Mouse (Mus musculus): ENCODE measurements around the gene Tmem30a. TPM values are rescaled to one million over a fixed set of nuclear protein-coding genes. Genes with fewer than 3 reads are reported as not detected.
A peak's percentile ranks its signal among the peaks of the same experiment; 100 is the strongest.

The Tmem30a gene
- total RNA-seq, 2 experiments from 2014 or later, result 58.8 to 62.6 TPM

GRCm38 (mm10) chr9:79796461-79797135 is 3.3 kb upstream of the Tmem30a start:
- intact Hi-C loops (cut with DNase I), result loop anchor here (10.0 kb wide), 1 partner anchor 368 kb away; the partner anchor contains the start of gene Myo6
- DNase-seq, result no peak

DNA sequence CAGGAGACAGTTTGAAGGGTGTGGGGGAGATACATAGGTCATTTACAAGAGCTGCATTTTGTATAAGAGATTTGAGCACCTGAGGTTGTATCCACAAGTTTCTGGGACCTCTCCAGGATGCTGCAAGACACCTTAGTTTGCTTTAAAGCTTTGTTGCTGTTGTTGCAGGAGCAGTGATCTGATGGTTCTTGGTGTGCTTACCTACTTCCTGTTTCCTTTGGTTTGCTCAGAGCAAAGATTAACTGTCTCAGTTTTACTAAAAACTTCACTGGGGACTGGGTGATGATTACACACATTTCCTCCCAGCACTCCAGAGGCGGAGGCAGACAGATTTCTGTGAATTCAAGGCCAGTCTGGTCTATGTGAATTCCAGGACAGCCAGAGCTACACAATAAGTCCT is 1.8 kb upstream of the Tmem30a start:
- DNase-seq, result no peak
- intact Hi-C loops (cut with DNase I), result loop anchor here (10.0 kb wide), 1 partner anchor 370 kb away; the partner anchor contains the start of gene Myo6

DNA sequence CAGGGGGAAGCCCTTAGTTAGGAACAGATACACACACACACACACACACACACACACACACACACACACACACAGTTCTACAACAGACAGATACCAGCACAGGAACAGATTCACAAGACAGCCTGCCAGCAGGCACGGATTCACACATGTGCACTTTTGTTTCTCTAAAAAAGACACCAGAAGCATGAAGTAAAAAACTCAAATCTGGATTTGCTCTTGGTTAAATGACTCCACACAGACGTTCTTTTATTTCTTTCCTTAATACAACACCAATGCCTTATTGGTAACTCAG is 7.6 kb downstream of the Tmem30a start:
- intact Hi-C loops (cut with DNase I), result no loop called here
- no peak for DNase-seq

GRCm38 (mm10) chr9:79784934-79785793 is 8.1 kb downstream of the Tmem30a start:
- DNase-seq, result no peak
- intact Hi-C loops (cut with DNase I), result no loop called here

- intact Hi-C loops (cut with DNase I), result no loop called here
- no peak for DNase-seq
Measured at GRCm38 (mm10) chr9:79784439-79784838, 8.9 kb downstream of the Tmem30a start.

GRCm38 (mm10) chr9:79779354-79779753 is 14.0 kb downstream of the Tmem30a start:
- DNase-seq, result no peak
- intact Hi-C loops (cut with DNase I), result no loop called here

- intact Hi-C loops (cut with DNase I), result no loop called here
Measured at GRCm38 (mm10) chr9:79766991-79767545, 26.2 kb downstream of the Tmem30a start.

GRCm38 (mm10) chr9:79765329-79765728 is 28.0 kb downstream of the Tmem30a start:
- DNase-seq, result no peak
- intact Hi-C loops (cut with DNase I), result no loop called here

More at GRCm38 (mm10) chr9:79766991-79767545, 26.2 kb downstream of the Tmem30a start:
- DNase-seq, result no peak

DNA sequence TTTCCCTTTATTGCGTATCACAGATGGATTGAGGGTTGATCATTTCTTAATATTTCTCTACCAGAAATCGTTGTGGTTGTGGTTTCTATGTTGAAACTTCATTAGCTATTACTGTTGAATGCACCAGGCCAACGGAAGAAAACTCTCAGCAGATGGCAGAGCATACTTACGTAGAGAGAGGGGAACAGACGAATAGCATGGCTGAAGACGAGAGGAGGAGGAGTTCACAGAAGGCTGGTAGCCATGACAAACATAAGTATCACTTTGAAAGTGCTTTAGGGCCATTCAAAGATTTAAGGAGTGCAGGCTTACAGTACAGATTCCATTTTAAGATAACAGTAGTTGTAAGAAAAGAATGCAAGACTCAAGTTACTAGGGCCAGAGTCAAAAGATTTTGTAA is 30.8 kb downstream of the Tmem30a start:
- intact Hi-C loops (cut with DNase I), result no loop called here
- DNase-seq, result no peak

DNA sequence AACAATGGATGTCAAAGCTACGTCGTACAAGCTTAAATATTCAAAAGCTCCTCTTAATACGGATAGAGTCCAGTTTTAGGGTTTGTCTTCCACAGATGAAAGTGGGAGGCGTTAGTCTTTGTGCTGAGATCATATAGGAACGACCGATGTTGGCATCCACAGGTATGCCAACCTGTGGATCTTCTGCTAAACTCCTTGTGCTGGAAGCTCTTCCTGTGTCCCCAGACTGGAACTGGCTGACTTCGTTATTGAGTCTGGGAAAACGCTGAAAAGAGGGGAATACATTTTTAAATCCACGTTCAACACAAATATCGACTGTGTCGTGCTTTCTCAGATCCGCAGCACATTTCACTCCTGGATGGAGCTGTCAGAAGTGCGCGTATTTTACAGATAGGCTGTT is 33.2 kb downstream of the Tmem30a start:
- intact Hi-C loops (cut with DNase I), result no loop called here
- DNase-seq, result no peak

DNA sequence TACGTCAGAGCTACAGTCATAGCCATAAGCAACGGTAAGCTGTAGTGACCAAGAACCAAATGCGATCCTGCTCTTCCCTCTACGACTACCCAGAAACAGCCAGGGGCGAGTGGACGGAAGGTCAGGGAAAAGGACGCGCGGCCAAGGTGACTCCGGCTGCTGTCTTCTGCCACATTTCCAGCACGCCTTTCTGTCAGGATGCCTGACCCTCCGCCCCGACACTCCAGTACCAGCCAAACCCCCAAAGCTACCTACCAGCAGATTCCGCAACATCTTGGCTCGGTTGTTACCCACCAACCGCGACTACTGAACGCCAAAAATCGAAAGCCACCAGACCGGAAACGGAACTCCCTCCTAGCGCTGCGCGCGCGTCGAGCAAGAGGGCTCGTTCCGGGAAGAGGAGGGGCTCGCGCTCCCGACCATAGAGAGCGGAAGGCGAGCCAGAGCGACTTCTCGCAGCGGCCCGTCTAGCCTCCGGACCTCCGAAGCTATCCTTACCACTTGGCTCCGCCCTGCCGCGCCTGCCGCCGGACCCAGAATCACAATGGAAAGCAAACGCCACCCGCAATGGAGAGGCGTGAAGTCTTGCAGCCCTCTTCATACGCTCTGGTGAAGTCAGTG is 33.8 kb downstream of the Tmem30a start, which contains the start of gene Cox7a2:
Gene Cox7a2, minus strand, starts transcription at position 494 of the 621 bp plus-strand sequence.
- intact Hi-C loops (cut with DNase I), result loop anchor here (2.0 kb wide), 1 partner anchor 33 kb away; the partner anchor contains the start of gene Tmem30a
- DNase-seq, result peak; percentile 94 to 95

DNA sequence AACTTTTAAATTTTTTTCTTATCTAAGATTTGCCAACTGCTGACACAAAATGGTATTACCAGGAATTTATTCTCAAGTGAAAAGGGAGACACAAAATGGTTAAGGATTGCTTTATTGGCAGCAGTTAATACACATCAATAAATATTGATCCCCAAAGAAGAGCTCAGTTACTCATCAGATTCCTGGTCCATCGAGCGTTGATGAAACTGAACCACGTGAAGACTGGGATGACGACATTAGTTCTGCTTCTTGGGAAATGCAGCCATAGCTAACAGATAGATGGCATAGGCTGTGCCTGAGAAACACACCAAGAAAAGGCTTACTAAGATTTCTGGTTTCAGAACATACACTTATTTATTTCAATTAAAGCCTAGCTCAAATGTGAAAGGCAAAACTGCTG is 38.0 kb downstream of the Tmem30a start:
- intact Hi-C loops (cut with DNase I), result no loop called here
- DNase-seq, result no peak

- intact Hi-C loops (cut with DNase I), result no loop called here
- DNase-seq, result no peak
Measured at GRCm38 (mm10) chr9:79751846-79752245, 41.5 kb downstream of the Tmem30a start.

- intact Hi-C loops (cut with DNase I), result no loop called here
- DNase-seq, result no peak
Measured at GRCm38 (mm10) chr9:79750709-79751108, 42.6 kb downstream of the Tmem30a start.

GRCm38 (mm10) chr9:79745036-79745435 is 48.3 kb downstream of the Tmem30a start:
- intact Hi-C loops (cut with DNase I), result no loop called here

DNA sequence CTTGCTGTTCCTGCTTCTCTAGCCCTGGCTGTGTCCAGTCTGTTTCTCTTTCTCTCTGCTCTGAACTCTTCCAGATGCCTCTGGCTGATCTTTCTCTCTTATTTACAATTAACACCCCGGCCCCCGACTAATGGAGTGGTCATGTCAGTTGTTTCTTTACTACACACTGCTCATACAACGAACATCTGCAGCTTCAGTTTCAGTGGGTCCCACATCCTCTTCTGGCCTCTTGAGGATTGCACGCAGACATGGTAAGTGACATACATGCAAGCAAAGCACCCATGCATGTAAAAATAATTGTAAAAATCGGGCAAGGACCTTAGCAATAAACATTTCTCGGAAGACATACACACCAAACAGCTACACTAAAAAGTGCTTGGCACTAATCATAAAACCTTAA is 57.7 kb downstream of the Tmem30a start:
- intact Hi-C loops (cut with DNase I), result no loop called here
- no peak for DNase-seq

More at GRCm38 (mm10) chr9:79745036-79745435, 48.3 kb downstream of the Tmem30a start:
- no peak for DNase-seq

DNA sequence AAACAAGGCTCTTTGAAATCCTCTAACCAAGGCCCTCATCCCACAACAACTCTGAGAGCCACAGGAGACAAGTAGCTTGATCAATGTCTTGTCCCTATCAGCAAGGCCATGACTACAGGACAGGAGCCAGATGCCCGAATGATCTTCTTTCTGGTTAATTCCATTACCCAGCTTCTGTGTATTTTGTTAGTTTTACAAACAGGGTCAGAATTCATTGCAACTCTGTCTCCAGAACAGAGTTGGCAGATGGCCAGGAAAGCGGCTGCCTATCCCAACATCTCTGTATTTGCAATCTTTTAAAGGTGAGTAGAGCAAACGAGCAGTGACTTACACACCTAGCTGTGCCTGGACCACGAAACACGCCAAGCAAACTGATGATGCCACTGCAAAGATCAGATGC is 63.0 kb downstream of the Tmem30a start:
- intact Hi-C loops (cut with DNase I), result no loop called here
- no peak for DNase-seq

GRCm38 (mm10) chr9:79723090-79723489 is 70.2 kb downstream of the Tmem30a start:
- intact Hi-C loops (cut with DNase I), result loop anchor here (5.0 kb wide), 1 partner anchor 1021 kb away; no protein-coding TSS in a partner anchor
- no peak for DNase-seq

DNA sequence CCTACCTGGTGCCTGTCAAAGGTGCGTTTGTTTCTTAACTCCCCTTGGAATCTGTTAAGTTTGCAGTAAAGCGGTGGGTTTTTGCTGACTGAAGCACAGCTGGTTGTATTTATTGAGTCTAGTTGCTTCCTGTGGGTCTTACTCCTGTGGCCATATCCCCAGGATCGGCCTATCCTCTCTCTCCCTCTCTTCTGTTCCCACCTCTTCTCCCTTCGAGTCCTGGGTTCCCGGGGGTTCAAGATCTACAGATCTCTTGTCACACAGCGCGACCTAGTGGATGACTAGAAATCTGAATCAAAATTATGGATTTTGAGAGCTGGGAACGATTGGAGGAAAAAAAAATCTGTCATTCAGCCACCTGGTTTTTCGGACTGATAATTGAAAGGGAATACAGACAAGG is 72.3 kb downstream of the Tmem30a start:
- peak; percentile 40 to 46 for DNase-seq
- intact Hi-C loops (cut with DNase I), result loop anchor here (1.0 to 5.0 kb wide), 4 partner anchors 612 to 1019 kb away; no protein-coding TSS in a partner anchor

DNA sequence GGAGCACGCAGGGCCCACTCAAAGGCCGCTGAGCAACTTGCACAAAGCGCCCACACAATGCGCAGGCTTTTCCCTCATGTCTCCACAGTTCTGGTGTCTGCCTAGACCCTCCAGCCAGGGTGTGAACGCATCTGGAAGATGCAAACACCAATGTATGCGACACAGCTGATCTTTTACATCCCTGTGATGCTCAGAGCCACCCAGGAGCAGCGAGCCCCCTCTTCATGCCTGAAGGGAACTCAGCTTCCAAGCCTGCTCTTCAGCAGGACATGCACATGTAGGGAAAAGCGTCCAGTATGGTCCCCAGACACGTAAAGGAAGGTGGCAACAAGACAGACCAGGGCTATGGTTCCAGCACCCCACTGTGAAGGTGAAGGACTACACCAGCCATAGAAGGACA is 73.2 kb downstream of the Tmem30a start:
- no peak for DNase-seq
- intact Hi-C loops (cut with DNase I), result loop anchor here (2.0 to 5.0 kb wide), 2 partner anchors 675 to 1018 kb away; no protein-coding TSS in a partner anchor

GRCm38 (mm10) chr9:79719451-79719850 is 73.9 kb downstream of the Tmem30a start:
- peak in 1 of 2 experiments; percentile 34 for DNase-seq
- intact Hi-C loops (cut with DNase I), result loop anchor here (5.0 to 10.0 kb wide), 2 partner anchors 275 to 352 kb away; no protein-coding TSS in a partner anchor

All from heart, postnatal 36 days (tissue).